Mouse (Mus musculus) small intestine, adult 2 months (tissue): ENCODE measurements at regions not wholly inside any gene's neighbourhood (a gene's known extent, or its start where the extent isn't known, plus 50 kb on each side); places are given as distances from the start of the nearest gene placed in this dataset.

Source experiments
- CTCF ChIP-seq: fragments of 200-500 bp; IDR thresholded peaks from 2 replicates; pipeline ENCODE4 v1.5.1; 2012; ENCODE audit warnings: low read depth, mild to moderate bottlenecking, control low read depth, inconsistent platforms, low read length, moderate library complexity, mixed read lengths; ENCODE audit not compliant: insufficient replicate concordance, insufficient read length; ENCODE audit errors: extremely low read depth
- POLR2A ChIP-seq: fragments of 200-500 bp; IDR thresholded peaks from 2 replicates; pipeline ENCODE4 v1.6.1; 2012; ENCODE audit warnings: low read depth, mild to moderate bottlenecking, control low read depth, inconsistent platforms, low read length, moderate library complexity

DNA sequence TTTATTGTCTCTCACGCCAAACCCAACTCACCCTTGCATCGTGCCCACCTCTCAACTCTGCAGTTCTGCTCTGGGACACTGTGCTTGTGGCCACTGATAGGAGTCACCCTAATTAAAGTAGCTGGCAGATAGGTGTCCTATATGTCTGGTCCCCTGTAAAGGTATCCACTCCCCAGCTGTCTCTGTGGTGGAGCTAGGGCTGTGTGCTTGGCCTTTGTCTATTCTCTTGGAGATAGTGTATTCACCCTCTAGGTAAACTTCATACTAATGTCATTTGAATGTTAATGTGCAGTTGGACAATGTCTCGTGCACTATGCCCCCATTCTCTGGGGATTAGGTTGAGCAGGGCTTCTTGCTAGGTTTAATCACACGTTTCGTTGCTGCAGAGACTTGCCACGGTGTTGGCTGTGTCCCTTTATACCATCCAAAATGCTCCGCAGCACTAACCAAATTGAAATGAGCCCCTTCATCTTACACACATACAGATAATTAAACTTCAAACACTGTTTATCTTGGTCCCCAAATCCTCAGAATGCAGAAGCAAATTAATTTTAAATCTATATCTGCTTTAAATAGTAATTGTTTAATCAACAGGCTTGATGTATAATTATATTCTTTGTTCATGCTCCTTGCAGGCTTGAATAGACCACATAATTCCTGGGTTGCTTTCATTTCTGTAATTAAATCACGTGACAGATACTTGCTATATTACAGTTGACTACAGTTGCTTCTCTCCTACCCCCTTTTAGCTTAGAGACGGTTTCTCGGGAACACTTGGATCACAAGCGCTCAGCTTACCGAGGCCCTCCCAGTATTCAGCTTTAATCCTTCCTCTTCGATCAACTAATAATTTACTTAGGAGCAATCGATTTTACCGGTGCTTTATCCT is 453.0 kb upstream of the Slc30a5 start:
- no peak for TF ChIP-seq CTCF
- no peak for TF ChIP-seq POLR2A
